Mouse (Mus musculus) midbrain, embryonic 10.5 days (tissue): ENCODE measurements around the gene Rnls. TPM values are rescaled to one million over a fixed set of nuclear protein-coding genes. Genes with fewer than 3 reads are reported as not detected.

ENCODE experiments used
- DNase-seq: peaks from one replicate; pipeline ENCODE4 v3.0.0-alpha.2; 2017; ENCODE audit warnings: low spot score
- H3K27ac ChIP-seq: fragments of 300-500 bp; sonication (generic); replicated peaks from 2 replicates; pipeline ENCODE4 v1.5.1; 2016; ENCODE audit warnings: mild to moderate bottlenecking
- H3K27me3 ChIP-seq: fragments of 300-500 bp; sonication (generic); 2 replicates; pipeline ENCODE4 v1.6.1; 2016; ENCODE audit warnings: low read depth, mild to moderate bottlenecking; ENCODE audit not compliant: poor library complexity, severe bottlenecking
- H3K36me3 ChIP-seq: fragments of 300-500 bp; sonication (generic); 2 replicates; pipeline ENCODE4 v1.6.1; 2016; ENCODE audit warnings: mild to moderate bottlenecking, moderate library complexity
- H3K4me1 ChIP-seq: fragments of 300-500 bp; sonication (generic); 2 replicates; pipeline ENCODE4 v1.6.1; 2016
- H3K4me3 ChIP-seq: fragments of 300-500 bp; sonication (generic); 2 replicates; pipeline ENCODE4 v1.5.1; 2016; ENCODE audit warnings: mild to moderate bottlenecking, moderate library complexity
- H3K9me3 ChIP-seq: fragments of 300-500 bp; sonication (generic); replicated peaks from 2 replicates; pipeline ENCODE4 v1.6.1; 2016; ENCODE audit warnings: mild to moderate bottlenecking
- WGBS: fragments of 180-500 bp; shearing (Covaris S2); methylation state at CpG from one replicate; pipeline ENCODE4 v1.1.7; 2016; 5-methylcytosine and 5-hydroxymethylcytosine counted together
- polyA plus RNA-seq: library from polyadenylated mRNA; unstranded; fragments of >200 nt; fragmentation: Nextera tagmentation; extraction: Ambion mirVana; gene quantifications from 2 replicates; pipeline ENCODE4 v1.2.1, GENCODE M21; 2016

Rnls gene
- polyA plus RNA-seq, 1 experiment from 2014 or later: 6.8 TPM

- H3K4me1 ChIP-seq: no peaks in the 10 kb centered on the region
- no peaks in the 10 kb centered on the region for H3K9me3 ChIP-seq
- H3K36me3 ChIP-seq: no peaks in the 10 kb centered on the region
- no peak for DNase-seq
- no peak overlapping the region for H3K4me3 ChIP-seq
- 88% methylated on average over 3 of the region's 3 CpGs for WGBS
- H3K27me3 ChIP-seq: no peaks in the 10 kb centered on the region
- no peak overlapping the region for H3K27ac ChIP-seq
Measured at GRCm38 (mm10) chr19:33299726-33300292, 92.3 kb downstream of the Rnls start.

- H3K4me1 ChIP-seq: no peaks in the 10 kb centered on the region
- no peaks in the 10 kb centered on the region for H3K27me3 ChIP-seq
- 46% methylated on average over 2 of the region's 2 CpGs for WGBS
Measured at GRCm38 (mm10) chr19:33296338-33296737, 95.8 kb downstream of the Rnls start.

DNA sequence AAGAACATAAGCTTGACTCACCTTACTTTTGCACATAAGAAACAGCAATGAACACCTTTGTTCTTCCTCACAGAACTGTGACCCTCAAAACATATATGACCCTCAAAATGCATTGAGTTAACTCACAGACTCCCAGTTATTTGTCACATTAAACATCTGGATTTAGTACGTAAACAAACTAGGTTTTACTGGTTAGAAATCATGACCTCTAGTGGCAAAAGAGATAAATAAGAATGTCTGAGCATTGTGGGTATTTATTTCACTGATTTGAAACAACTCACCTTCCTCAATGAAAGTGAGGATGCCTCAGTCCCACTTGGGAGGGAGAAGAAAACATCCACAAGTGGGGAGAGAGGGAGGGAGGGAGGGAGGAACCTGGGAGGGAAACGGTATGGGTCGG is 109.1 kb downstream of the Rnls start:
- no peak for DNase-seq
- no peaks in the 10 kb centered on the region for H3K36me3 ChIP-seq
- H3K9me3 ChIP-seq: no peaks in the 10 kb centered on the region
- no peak overlapping the region for H3K27ac ChIP-seq
- H3K4me1 ChIP-seq: no peaks in the 10 kb centered on the region
- no peak overlapping the region for H3K4me3 ChIP-seq
- no peaks in the 10 kb centered on the region for H3K27me3 ChIP-seq
- WGBS: 65% methylated on average over 3 of the region's 3 CpGs

More at GRCm38 (mm10) chr19:33296338-33296737, 95.8 kb downstream of the Rnls start:
- no peak for DNase-seq
- Histone ChIP-seq H3K9me3 (no peaks in the 10 kb centered on the region), H3K4me3 (no peak overlapping the region), H3K27ac (no peak overlapping the region), H3K36me3 (no peaks in the 10 kb centered on the region)

GRCm38 (mm10) chr19:33276421-33276820 is 115.7 kb downstream of the Rnls start:
- Histone ChIP-seq H3K36me3 (no peaks in the 10 kb centered on the region), H3K4me1 (no peaks in the 10 kb centered on the region), H3K9me3 (no peaks in the 10 kb centered on the region), H3K27ac (no peak overlapping the region), H3K27me3 (no peaks in the 10 kb centered on the region), H3K4me3 (no peak overlapping the region)
- DNase-seq: no peak
- 85% methylated on average over 1 of the region's 1 CpGs for WGBS

DNA sequence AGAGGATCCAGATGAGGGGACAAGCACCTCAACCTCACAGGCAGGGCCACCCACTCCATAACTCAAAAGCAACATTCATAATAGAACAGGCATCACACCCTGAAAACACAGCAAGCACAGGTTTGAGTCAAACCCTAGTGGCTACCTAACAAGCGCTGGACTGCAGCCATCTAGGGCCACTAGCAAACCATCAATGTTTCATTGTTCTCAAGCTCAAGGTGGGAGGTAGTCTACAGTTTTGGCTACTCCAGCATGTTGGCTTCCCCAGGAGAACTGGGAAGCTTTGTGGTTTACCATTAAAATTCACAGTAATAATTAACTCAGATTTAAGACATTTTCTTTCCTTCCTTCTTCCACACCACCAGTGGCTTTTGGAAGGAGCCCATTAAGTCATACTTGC is 118.4 kb downstream of the Rnls start:
- WGBS: 79% methylated on average over 1 of the region's 1 CpGs
- no peak for DNase-seq
- Histone ChIP-seq H3K9me3 (no peaks in the 10 kb centered on the region), H3K27ac (no peak overlapping the region), H3K36me3 (no peaks in the 10 kb centered on the region), H3K4me1 (no peaks in the 10 kb centered on the region), H3K27me3 (no peaks in the 10 kb centered on the region), H3K4me3 (no peak overlapping the region)

GRCm38 (mm10) chr19:33271571-33271970 is 120.5 kb downstream of the Rnls start:
- 67% methylated on average over 2 of the region's 2 CpGs for WGBS
- no peaks in the 10 kb centered on the region for H3K4me1 ChIP-seq
- H3K27ac ChIP-seq: no peak overlapping the region
- H3K4me3 ChIP-seq: no peak overlapping the region
- no peaks in the 10 kb centered on the region for H3K27me3 ChIP-seq
- H3K9me3 ChIP-seq: no peaks in the 10 kb centered on the region
- DNase-seq: no peak
- no peaks in the 10 kb centered on the region for H3K36me3 ChIP-seq

DNA sequence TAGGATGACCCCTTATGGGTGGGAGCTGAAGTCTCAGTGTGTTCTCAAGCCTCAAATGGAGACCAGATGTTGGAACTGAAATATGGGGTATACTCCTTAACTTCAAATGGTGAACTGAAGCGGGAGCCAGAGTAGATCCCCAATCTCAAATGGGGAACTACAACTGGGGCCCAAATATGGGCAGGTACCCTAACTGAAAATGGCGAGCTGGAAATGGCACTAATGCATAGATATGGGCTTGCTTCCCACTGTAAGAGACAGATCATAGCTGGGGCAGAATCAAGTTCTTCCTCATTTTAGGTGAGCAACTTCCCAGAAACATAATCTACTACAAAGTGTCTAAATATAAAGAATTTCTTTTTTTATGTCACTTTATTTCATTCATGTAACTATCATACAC is 121.9 kb downstream of the Rnls start:
- H3K4me1 ChIP-seq: no peaks in the 10 kb centered on the region
- H3K27ac ChIP-seq: no peak overlapping the region
- H3K27me3 ChIP-seq: no peaks in the 10 kb centered on the region
- no peaks in the 10 kb centered on the region for H3K36me3 ChIP-seq
- 80% methylated on average over 2 of the region's 2 CpGs for WGBS
- DNase-seq: no peak
- no peaks in the 10 kb centered on the region for H3K9me3 ChIP-seq
- no peak overlapping the region for H3K4me3 ChIP-seq

DNA sequence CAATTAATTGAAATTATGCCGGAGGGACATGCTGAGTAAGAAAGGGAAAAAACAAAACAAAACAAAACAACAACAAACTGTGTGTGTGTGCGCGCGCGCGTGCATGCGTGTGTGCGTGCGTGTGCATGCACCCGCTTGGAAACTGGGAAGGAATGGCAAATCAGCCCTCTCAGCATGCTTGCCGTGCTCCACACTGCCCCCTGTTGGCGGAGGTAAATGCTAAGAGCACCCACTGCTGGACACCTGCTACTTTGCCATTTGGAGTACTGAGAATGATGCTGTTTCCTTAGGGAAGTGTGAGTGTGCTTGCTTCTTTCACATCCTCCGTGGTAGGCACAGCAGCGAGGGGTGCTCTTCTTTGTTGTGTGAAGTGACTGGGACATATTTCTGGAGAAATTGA is 124.1 kb downstream of the Rnls start:
- H3K36me3 ChIP-seq: no peaks in the 10 kb centered on the region
- H3K9me3 ChIP-seq: no peaks in the 10 kb centered on the region
- no peaks in the 10 kb centered on the region for H3K27me3 ChIP-seq
- H3K4me3 ChIP-seq: no peak overlapping the region
- no peak overlapping the region for H3K27ac ChIP-seq
- no peaks in the 10 kb centered on the region for H3K4me1 ChIP-seq
- no peak for DNase-seq
- WGBS: 81% methylated on average over 14 of the region's 14 CpGs

DNA sequence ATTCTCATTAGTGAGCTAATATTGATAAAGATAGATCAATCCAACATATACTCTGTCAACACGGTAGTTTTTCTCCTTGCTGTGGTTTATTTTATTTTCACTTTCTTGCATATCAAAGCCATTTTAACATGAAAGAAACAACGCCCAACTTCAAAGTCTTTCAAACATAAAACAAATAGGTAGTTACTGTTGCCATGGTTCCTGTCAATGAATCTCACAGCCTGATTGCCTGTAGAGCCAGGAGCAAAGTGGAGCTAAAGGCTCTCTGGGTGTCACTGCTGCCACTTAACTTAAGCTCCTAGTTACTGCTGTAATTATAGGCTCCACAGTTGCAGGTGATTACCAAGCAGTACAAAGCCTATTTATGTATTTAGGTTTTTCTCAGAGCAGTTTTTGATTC is 126.8 kb downstream of the Rnls start:
- H3K4me3 ChIP-seq: no peak overlapping the region
- no peaks in the 10 kb centered on the region for H3K4me1 ChIP-seq
- no peak overlapping the region for H3K27ac ChIP-seq
- H3K36me3 ChIP-seq: no peaks in the 10 kb centered on the region
- no peak for DNase-seq
- 33% methylated on average over 2 of the region's 2 CpGs for WGBS
- no peaks in the 10 kb centered on the region for H3K9me3 ChIP-seq
- H3K27me3 ChIP-seq: no peaks in the 10 kb centered on the region

DNA sequence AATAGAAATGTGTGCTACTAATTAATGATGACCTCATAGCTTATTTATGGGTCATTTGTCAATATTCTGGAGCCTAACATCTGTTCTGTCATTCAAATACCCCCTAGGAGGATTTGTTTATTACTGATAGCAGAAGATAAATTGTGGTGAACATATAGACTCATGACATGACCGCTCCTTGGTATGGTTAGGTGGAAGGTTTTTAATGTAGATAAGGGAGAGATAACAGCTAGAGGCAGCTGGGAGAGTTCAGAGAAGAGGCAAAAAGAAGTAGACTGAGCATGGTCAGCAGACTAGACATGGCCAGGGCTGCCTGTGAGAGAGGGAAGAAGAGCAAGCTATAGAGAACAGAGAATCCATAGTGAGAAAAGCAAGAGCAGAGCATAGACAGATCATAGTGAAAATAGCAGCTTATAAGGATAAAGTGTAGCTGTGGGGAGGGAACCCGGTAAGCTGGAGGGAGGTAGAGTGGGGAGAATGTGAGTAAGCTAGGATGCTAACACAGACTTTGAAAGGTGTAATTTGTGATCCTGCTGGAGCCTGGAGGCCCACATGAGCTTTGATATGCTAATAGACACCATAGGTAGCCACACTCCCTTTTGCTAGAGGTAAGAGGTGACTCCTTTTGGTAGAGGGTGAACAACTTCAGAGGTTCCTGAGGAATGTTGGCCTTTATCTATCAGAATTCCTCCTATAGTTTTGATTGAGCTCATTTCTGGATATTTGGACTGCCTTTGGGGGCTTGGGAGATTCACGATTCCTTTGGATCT is 127.7 kb downstream of the Rnls start:
- DNase-seq: no peak
- no peaks in the 10 kb centered on the region for H3K4me1 ChIP-seq
- H3K4me3 ChIP-seq: no peak overlapping the region
- H3K9me3 ChIP-seq: no peaks in the 10 kb centered on the region
- H3K36me3 ChIP-seq: no peaks in the 10 kb centered on the region
- 53% methylated on average over 3 of the region's 3 CpGs for WGBS
- H3K27ac ChIP-seq: no peak overlapping the region
- no peaks in the 10 kb centered on the region for H3K27me3 ChIP-seq

GRCm38 (mm10) chr19:33262421-33262820 is 129.7 kb downstream of the Rnls start:
- Histone ChIP-seq H3K27ac (no peak overlapping the region), H3K27me3 (no peaks in the 10 kb centered on the region), H3K9me3 (no peaks in the 10 kb centered on the region), H3K4me1 (no peaks in the 10 kb centered on the region), H3K36me3 (no peaks in the 10 kb centered on the region), H3K4me3 (no peak overlapping the region)
- WGBS: 85% methylated on average over 2 of the region's 2 CpGs
- no peak for DNase-seq

DNA sequence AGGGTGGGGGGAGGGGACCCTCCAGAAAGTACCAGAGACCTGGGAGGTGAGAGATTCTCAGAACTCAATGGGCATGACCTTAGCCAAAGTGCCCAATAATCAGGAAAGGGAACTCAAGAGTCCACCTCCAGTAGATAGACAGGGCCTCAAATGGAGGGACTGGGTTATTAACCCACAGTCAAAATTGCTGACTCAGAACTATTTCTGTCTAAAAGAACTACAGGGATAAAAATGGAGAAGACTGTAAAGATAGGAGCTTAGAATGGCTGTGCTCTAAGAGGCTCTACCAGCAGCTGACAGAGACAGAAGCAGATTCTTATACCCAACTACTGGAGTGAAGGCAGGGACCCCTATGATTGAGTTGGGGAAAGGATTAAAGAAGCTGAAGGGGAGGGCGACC is 132.9 kb downstream of the Rnls start:
- Histone ChIP-seq H3K36me3 (no peaks in the 10 kb centered on the region), H3K27me3 (no peaks in the 10 kb centered on the region), H3K9me3 (no peaks in the 10 kb centered on the region), H3K4me3 (no peak overlapping the region), H3K4me1 (no peaks in the 10 kb centered on the region), H3K27ac (no peak overlapping the region)
- DNase-seq: no peak
- 85% methylated on average over 1 of the region's 1 CpGs for WGBS

- H3K4me3 ChIP-seq: no peak overlapping the region
- no peak for DNase-seq
- no peak overlapping the region for H3K27ac ChIP-seq
- H3K4me1 ChIP-seq: no peaks in the 10 kb centered on the region
- H3K27me3 ChIP-seq: no peaks in the 10 kb centered on the region
- H3K9me3 ChIP-seq: no peaks in the 10 kb centered on the region
- WGBS: 76% methylated on average over 5 of the region's 5 CpGs
- H3K36me3 ChIP-seq: no peaks in the 10 kb centered on the region
Measured at GRCm38 (mm10) chr19:33253893-33254292, 138.2 kb downstream of the Rnls start.
